ENCODE assay signal across 36 mouse cellular contexts in the genomic region with DNA sequence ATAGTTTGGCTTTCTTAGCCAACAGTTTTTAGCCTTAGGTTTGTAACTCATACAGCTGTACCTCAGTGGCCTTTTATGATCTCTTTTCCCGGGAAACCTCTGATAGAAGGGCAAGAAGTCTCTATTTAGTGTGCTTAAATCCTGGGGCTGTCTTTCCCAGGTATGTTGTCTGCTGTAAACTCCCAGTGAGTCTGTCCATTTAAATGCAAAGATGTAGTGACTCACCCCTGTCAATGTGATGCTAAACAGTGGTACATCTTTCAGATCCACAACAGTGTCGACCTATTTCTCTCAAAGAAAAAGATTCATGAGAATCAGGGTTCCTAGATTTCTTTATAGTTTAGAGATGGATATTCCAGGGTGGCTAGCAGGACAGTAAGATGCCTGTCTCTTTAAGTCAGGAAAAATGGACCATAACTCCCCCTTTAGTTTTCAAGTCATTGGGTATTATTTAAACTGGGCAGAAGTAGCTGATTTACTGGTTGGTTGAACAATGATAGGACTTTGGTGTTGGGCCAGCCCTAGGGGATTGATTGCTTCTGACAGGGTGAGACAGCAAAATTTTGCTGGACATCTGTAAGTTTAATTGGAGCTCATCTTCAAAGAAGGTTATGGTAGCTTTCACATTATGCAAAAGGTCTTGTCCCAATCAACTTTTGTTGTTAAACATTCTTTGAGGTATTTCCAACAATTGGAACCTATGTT. TPM values are rescaled to one million over a fixed set of nuclear protein-coding genes. Genes with fewer than 3 reads are reported as not detected.
DNase-seq lines count a peak whose midpoint lies in the region; ATAC-seq lines count a peak whose summit lies in the region.
"Had no signal": no experiment of that assay in that cellular context is flagged by ENCODE, and none has a peak within 500 bp of the region (broad histone marks: within the 10 kb centered on the region; RNA-seq: fewer than 3 reads in every experiment).

No protein-coding gene starts in this region.

- no peak overlapping the region for H3K4me3 ChIP-seq in kidney, embryonic 15.5 days (replicated peaks)
- H3K4me3 ChIP-seq: hindbrain, embryonic 12.5 days; midbrain, embryonic 13.5 days; neural tube, embryonic 13.5 days; stomach, embryonic 15.5 days had no signal

- intact Hi-C loops in gastrocnemius, postnatal 14 days (cut with DNase I; ENCODE audit: low total_unique reads): no loop called here
- intact Hi-C loops in left cerebral cortex, postnatal 4 days (cut with DNase I): no loop called here

- DNase-seq in ES-CJ7 (ENCODE audit: low read depth, low spot score) (peak; percentile 64), ZHBTc4 (ENCODE audit: low read depth, low spot score) (peak; percentile 46)
- peak; percentile 44 to 71 for DNase-seq in kidney, postnatal 36 days
- DNase-seq in gastrocnemius, postnatal 14 days: no peak
- DNase-seq in thymus, postnatal 0 days (ENCODE audit: low spot score): no peak
- no peak for DNase-seq in left cerebral cortex, postnatal 4 days
- DNase-seq: adrenal gland, postnatal 36 days; cerebellum, adult 8-10 months; cerebellum, postnatal 25 days; gastrocnemius, postnatal 36 days; heart, adult 18-20 months; heart, postnatal 36 days; liver; lung, adult 2 months; lung, postnatal 10 days; right cerebral cortex, postnatal 14 days; thymus, postnatal 14 days had no signal

- no peaks in the 10 kb centered on the region for H3K9me3 ChIP-seq in kidney, embryonic 15.5 days (replicated peaks)
- H3K9me3 ChIP-seq: hindbrain, embryonic 12.5 days; midbrain, embryonic 13.5 days; neural tube, embryonic 13.5 days; stomach, embryonic 15.5 days had no signal

- H3K27me3 ChIP-seq in kidney, embryonic 15.5 days: no peaks in the 10 kb centered on the region
- H3K27me3 ChIP-seq: hindbrain, embryonic 12.5 days; midbrain, embryonic 13.5 days; neural tube, embryonic 13.5 days; Patski; stomach, embryonic 15.5 days had no signal

- 0 out of 2 replicates have a peak, but pooled peaks have one; percentile 58 for ATAC-seq in kidney, embryonic 15.5 days (replicated peaks; ENCODE audit: low FRiP score)
- no peak for ATAC-seq in erythroblast, adult 5-6 weeks (replicated peaks; ENCODE audit: low FRiP score, poor library complexity, severe bottlenecking)
- ATAC-seq: forebrain, embryonic 14.5 days; hindbrain, postnatal 0 days; intestine, embryonic 16.5 days; midbrain, embryonic 13.5 days; Patski had no signal

- WGBS in kidney, embryonic 15.5 days: 45% methylated on average over 2 of the region's 2 CpGs

- H3K4me2 ChIP-seq in kidney, embryonic 15.5 days: no peak overlapping the region
- H3K4me2 ChIP-seq: heart, embryonic 11.5 days; hindbrain, embryonic 12.5 days; midbrain, embryonic 13.5 days; neural tube, embryonic 13.5 days; stomach, embryonic 15.5 days had no signal

- H3K4me1 ChIP-seq in kidney, embryonic 15.5 days: no peaks in the 10 kb centered on the region
- H3K4me1 ChIP-seq: hindbrain, embryonic 12.5 days; midbrain, embryonic 13.5 days; neural tube, embryonic 13.5 days; stomach, embryonic 15.5 days had no signal

- no peak overlapping the region for H3K9ac ChIP-seq in kidney, embryonic 15.5 days
- H3K9ac ChIP-seq: hindbrain, embryonic 12.5 days; liver, embryonic 14.5 days; midbrain, embryonic 13.5 days; neural tube, embryonic 13.5 days; stomach, embryonic 15.5 days had no signal

- H3K27ac ChIP-seq in kidney, embryonic 15.5 days: no peak overlapping the region
- H3K27ac ChIP-seq: hindbrain, embryonic 12.5 days; hindbrain, postnatal 0 days; liver, embryonic 14.5 days; macrophage; midbrain, embryonic 13.5 days; neural tube, embryonic 13.5 days; stomach, embryonic 15.5 days had no signal

- no peaks in the 10 kb centered on the region for H3K36me3 ChIP-seq in kidney, embryonic 15.5 days
- H3K36me3 ChIP-seq: hindbrain, embryonic 12.5 days; midbrain, embryonic 13.5 days; neural tube, embryonic 13.5 days; stomach, embryonic 15.5 days had no signal

RNA-seq across cellular contexts. Expression of gene Akr1c12, which starts 25.8 kb away (rescaled TPM):
- 2.1 and 2.3 TPM in 2 replicates for polyA plus RNA-seq in kidney, embryonic 15.5 days (2015; fragmentation: Nextera tagmentation; extraction: Ambion mirVana)
- total RNA-seq in gastrocnemius, postnatal 14 days (2021): not detected
- polyA plus RNA-seq in thymus, postnatal 0 days (2015; fragmentation: Nextera tagmentation; extraction: Ambion mirVana): 17.4 and 18.1 TPM in 2 replicates
- not detected for total RNA-seq in left cerebral cortex, postnatal 4 days (2021)
- total RNA-seq in erythroblast, adult 5-6 weeks (2015; ENCODE audit: low replicate concordance): 1.2 TPM in 1 of 2 replicates, not detected in the other
- total RNA-seq in erythroblast, adult 5-6 weeks (2017; ENCODE audit: low replicate concordance): not detected in 2 replicates
- total RNA-seq: adrenal gland, adult 18-20 months; gastrocnemius, adult 18-20 months; gastrocnemius, postnatal 36 days; heart, adult 18-20 months; heart, postnatal 36 days; hindbrain, postnatal 0 days; layer of hippocampus, postnatal 25 days; megakaryocyte-erythroid progenitor cell, adult 5-6 weeks had no signal
- polyA plus RNA-seq: embryonic facial prominence, embryonic 11.5 days; frontal cortex, adult 2 months; hindbrain, embryonic 12.5 days; midbrain, embryonic 13.5 days had no signal

Comparison
In these comparisons a context has a peak if more than half of its experiments do, and no peak if none do; other contexts are left out.
1. DNase-seq: peak in ES-CJ7 (single experiment), ZHBTc4 (single experiment) and kidney, postnatal 36 days (2 of 2); none in gastrocnemius, postnatal 14 days (single experiment), thymus, postnatal 0 days (single experiment) and left cerebral cortex, postnatal 4 days (single experiment).